Mouse (Mus musculus): ENCODE results near the gene Gm10570.

DNA sequence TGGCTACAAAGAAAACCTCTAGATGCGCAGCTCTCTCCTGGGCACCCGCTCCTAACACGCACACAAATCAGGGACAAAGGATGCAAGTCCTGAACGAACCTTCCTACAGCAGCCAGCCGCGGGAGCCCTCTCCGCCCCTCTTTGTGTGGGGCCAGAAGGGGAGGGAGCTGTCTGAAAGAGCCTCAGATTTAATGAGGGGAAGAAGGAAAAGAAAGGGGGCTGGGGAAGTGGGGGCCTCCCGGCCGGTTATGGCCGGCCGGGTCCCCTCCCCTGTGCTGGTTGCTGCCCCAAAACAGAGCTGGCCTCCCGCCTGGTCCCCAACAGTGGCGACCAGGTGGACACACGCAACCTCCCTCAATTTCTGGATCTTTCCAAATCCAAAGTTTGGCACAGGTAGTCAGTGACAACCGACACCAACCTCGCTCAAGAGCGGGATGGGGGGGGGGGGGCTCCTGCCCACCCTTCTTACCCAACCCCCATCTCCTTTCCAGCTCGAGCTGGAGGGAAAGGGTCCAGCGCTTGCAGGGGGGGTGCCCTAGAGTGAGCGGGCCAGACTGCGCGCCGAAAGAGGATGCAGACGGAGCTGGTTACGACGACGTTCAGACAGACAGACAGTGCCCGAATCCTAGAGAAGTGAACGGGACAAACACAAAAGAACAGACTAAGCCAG, 34.0 kb downstream of the Gm10570 start:
- TF ChIP-seq CTCF (IDR thresholded peaks at IDR 0.05; ENCODE audit: extremely low read depth, insufficient read length, insufficient replicate concordance, low read depth, low read length) (no peak), POLR2A (IDR thresholded peaks at IDR 0.05; ENCODE audit: low read depth, low read length) (no peak; the same call in 1 of the 2 replicates)
